In genomic region chr7:139180058-139180457, GRCm38 (mm10) we compare ENCODE assay signal across 23 mouse cellular contexts. TPM values are rescaled to one million over a fixed set of nuclear protein-coding genes. Genes with fewer than 3 reads are reported as not detected.
"Had no signal": no experiment of that assay in that cellular context is flagged by ENCODE, and none has a peak within 500 bp of the region (broad histone marks: within the 10 kb centered on the region; RNA-seq: fewer than 3 reads in every experiment).

No protein-coding gene starts in this region.

- H3K4me3 ChIP-seq: gastrocnemius, adult 2 months; heart, embryonic 12.5 days; hindbrain, embryonic 10.5 days; hindbrain, embryonic 12.5 days; intestine, embryonic 15.5 days; limb, embryonic 13.5 days; limb, embryonic 15.5 days; liver, embryonic 12.5 days had no signal

- H3K27ac ChIP-seq: gastrocnemius, adult 2 months; hindbrain, embryonic 10.5 days; hindbrain, embryonic 12.5 days; hindbrain, embryonic 14.5 days; intestine, embryonic 15.5 days; limb, embryonic 13.5 days; limb, embryonic 15.5 days; liver, embryonic 12.5 days had no signal

- H3K9ac ChIP-seq: heart, embryonic 12.5 days; hindbrain, embryonic 12.5 days; hindbrain, embryonic 14.5 days; intestine, embryonic 15.5 days; limb, embryonic 13.5 days; limb, embryonic 15.5 days; liver, embryonic 12.5 days had no signal

- DNase-seq: gastrocnemius, adult 2 months; gastrocnemius, postnatal 10 days; gastrocnemius, postnatal 25 days; heart, postnatal 10 days; heart, postnatal 4 days; kidney, adult 18-20 months; kidney, adult 8-10 months; kidney, postnatal 14 days; kidney, postnatal 36 days; layer of hippocampus, adult 9-11 months; layer of hippocampus, postnatal 36 days; left cerebral cortex, postnatal 4 days had no signal

- H3K27me3 ChIP-seq: intestine, embryonic 15.5 days had no signal

- H3K4me1 ChIP-seq: heart, embryonic 12.5 days; hindbrain, embryonic 12.5 days; intestine, embryonic 15.5 days; limb, embryonic 13.5 days; limb, embryonic 15.5 days; liver, embryonic 12.5 days had no signal

- H3K36me3 ChIP-seq: heart, embryonic 12.5 days; hindbrain, embryonic 10.5 days; hindbrain, embryonic 12.5 days; intestine, embryonic 15.5 days; limb, embryonic 13.5 days; limb, embryonic 15.5 days; liver, embryonic 12.5 days had no signal

RNA-seq across cellular contexts. Expression of gene Stk32c, which starts 33.0 kb away (rescaled TPM):
- total RNA-seq: granulocyte monocyte progenitor cell, adult 5-6 weeks had no signal
- polyA plus RNA-seq: heart, embryonic 12.5 days; heart, embryonic 14.5 days; kidney, embryonic 14.5 days; liver, embryonic 12.5 days had no signal
